Mouse (Mus musculus): ENCODE measurements at regions not wholly inside any gene's neighbourhood (a gene's known extent, or its start where the extent isn't known, plus 50 kb on each side); places are given as distances from the start of the nearest gene placed in this dataset.

DNA sequence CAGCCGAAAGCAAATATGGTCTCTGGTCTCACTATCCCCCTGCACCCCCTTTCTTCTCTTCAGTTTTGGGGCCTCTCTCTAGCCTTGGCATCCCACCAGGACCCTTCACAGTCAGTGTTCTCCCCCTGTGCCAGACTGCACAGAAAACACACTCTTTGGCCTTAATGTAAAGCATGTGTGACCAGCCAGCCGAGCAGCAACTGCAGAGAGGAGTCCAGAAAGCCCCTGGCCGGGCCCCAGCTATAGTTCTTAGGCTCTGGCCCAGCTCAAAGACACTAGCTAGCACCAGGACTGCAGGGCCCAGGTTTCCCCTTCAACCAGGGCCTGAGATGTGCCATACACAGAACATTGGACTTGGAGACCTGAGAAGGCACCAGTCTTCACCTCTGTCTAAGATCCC is 299.3 kb upstream of the Rtl1 start:
- no peak for TF ChIP-seq CTCF (IDR thresholded peaks at IDR 0.05; ENCODE audit: low read depth)
- no peak for TF ChIP-seq EP300 (IDR thresholded peaks at IDR 0.05; ENCODE audit: low read depth)

All from liver, postnatal 0 days (tissue).